Mouse (Mus musculus) kidney, embryonic 14.5 days (tissue): Measurements from ENCODE around the gene Ugcg. TPM values are rescaled to one million over a fixed set of nuclear protein-coding genes. Genes with fewer than 3 reads are reported as not detected.

Experiments used
- ATAC-seq: fragments of 200-750 bp; cut with Nextera tagmentation; 2 replicates; pipeline ENCODE4 v1.8.0; 2017; ENCODE audit warnings: moderate number of reproducible peaks, mild to moderate bottlenecking, moderate TSS enrichment, moderate library complexity; ENCODE audit not compliant: low FRiP score, low TSS enrichment
- H3K27ac ChIP-seq: fragments of 300-500 bp; sonication (generic); 2 replicates; pipeline ENCODE4 v1.5.1; 2014; ENCODE audit warnings: low read depth, mild to moderate bottlenecking, low read length, moderate library complexity, mixed read lengths
- H3K27me3 ChIP-seq: fragments of 300-500 bp; sonication (generic); 2 replicates; pipeline ENCODE4 v1.6.1; 2014; ENCODE audit warnings: mild to moderate bottlenecking, low read length; ENCODE audit not compliant: control insufficient read depth, insufficient read depth
- H3K36me3 ChIP-seq: fragments of 300-500 bp; sonication (generic); 2 replicates; pipeline ENCODE4 v1.6.1; 2014; ENCODE audit warnings: low read length, mixed read lengths; ENCODE audit not compliant: control insufficient read depth, insufficient read depth
- H3K4me1 ChIP-seq: fragments of 300-500 bp; sonication (generic); 2 replicates; pipeline ENCODE4 v1.6.1; 2014; ENCODE audit warnings: low read length, mixed read lengths; ENCODE audit not compliant: control insufficient read depth, insufficient read depth
- H3K4me2 ChIP-seq: fragments of 300-500 bp; sonication (generic); replicated peaks from 2 replicates; pipeline ENCODE4 v1.6.1; 2014; ENCODE audit warnings: low read depth, mild to moderate bottlenecking, low read length
- H3K4me3 ChIP-seq: fragments of 300-500 bp; sonication (generic); 2 replicates; pipeline ENCODE4 v1.5.1; 2014; ENCODE audit warnings: mild to moderate bottlenecking, low read length
- H3K9ac ChIP-seq: fragments of 300-500 bp; sonication (generic); 2 replicates; pipeline ENCODE4 v1.6.1; 2014; ENCODE audit warnings: low read depth, mild to moderate bottlenecking, low read length, moderate library complexity
- H3K9me3 ChIP-seq: fragments of 300-500 bp; sonication (generic); 2 replicates; pipeline ENCODE4 v1.6.1; 2016; ENCODE audit warnings: low read length; ENCODE audit not compliant: control insufficient read depth
- WGBS: fragments of 180-500 bp; shearing (Covaris S2); extraction: QIAGEN DNeasy Blood & Tissue Kit; methylation state at CpG from one replicate; pipeline ENCODE4 v1.1.7; 2014; 5-methylcytosine and 5-hydroxymethylcytosine counted together
- polyA plus RNA-seq: library from polyadenylated mRNA; unstranded; fragments of >200 nt; fragmentation: Nextera tagmentation; extraction: Ambion mirVana; gene quantifications from 2 replicates; pipeline ENCODE4 v1.2.1, GENCODE M21; 2014

Gene Ugcg
- polyA plus RNA-seq, 1 experiment from 2014 or later, result 12.7 TPM

DNA sequence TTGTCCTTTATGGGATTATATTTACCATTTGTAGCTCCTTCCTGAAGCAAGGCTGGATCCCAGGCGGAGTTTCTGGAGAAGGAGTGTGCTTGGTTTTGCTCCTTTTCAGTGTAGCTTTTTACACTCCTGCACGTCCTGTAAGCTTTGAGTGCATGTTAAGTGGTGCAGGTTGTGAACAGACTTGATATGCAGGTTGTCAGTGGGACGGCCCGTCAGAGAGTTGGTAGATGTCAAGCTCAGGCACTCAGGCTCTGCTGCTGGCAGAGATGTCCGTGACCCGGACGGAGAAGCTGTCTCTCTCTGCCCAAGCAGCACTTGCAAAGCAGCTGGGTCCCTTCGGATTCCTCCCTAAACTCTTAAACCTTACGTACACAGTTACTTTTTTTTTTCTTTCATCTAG lies 22.1 kb downstream of the Ugcg start:
- Histone ChIP-seq H3K4me1 (no peaks in the 10 kb centered on the region), H3K36me3 (peaks cover 30% of the 10 kb centered on the region; the same call in 1 of the 2 replicates), H3K4me3 (no peak overlapping the region), H3K27me3 (no peaks in the 10 kb centered on the region), H3K27ac (no peak overlapping the region), H3K9ac (no peak overlapping the region), H3K9me3 (no peaks in the 10 kb centered on the region), H3K4me2 (no peak overlapping the region)
- 79% methylated on average over 9 of the region's 9 CpGs for WGBS
- ATAC-seq, result no peak

- Histone ChIP-seq H3K9ac (no peak overlapping the region), H3K4me2 (no peak overlapping the region), H3K27ac (no peak overlapping the region), H3K4me3 (no peak overlapping the region), H3K36me3 (peaks cover 23% of the 10 kb centered on the region; the same call in 1 of the 2 replicates), H3K9me3 (no peaks in the 10 kb centered on the region), H3K4me1 (no peaks in the 10 kb centered on the region), H3K27me3 (no peaks in the 10 kb centered on the region)
- WGBS, result 81% methylated on average over 4 of the region's 4 CpGs
- ATAC-seq, result no peak
Observed at GRCm38 (mm10) chr4:59213833-59214232, 24.8 kb downstream of the Ugcg start.

DNA sequence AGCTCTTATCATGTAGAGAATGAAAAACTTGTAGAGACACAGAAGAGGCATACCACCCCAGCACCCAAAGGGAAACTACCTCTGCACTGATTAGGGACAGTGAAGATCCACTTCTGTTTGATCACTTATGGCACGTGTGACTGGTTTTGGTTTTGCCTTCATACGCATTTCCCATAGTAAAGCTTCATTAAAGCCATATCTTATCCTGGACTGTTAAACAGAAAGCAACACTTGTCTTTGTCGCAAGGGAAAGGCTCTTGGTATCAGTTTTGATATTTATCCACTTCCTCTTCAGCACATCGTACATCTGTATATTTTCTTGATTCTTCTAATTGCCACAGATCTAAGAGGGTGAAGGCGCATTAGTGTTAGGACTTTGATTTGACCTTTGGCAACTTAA lies 25.6 kb downstream of the Ugcg start:
- H3K4me1 ChIP-seq, result no peaks in the 10 kb centered on the region
- H3K27me3 ChIP-seq, result no peaks in the 10 kb centered on the region
- WGBS, result 94% methylated on average over 5 of the region's 5 CpGs
- no peak overlapping the region for H3K4me3 ChIP-seq
- no peaks in the 10 kb centered on the region for H3K9me3 ChIP-seq
- H3K4me2 ChIP-seq, result no peak overlapping the region
- ATAC-seq, result no peak
- peaks cover 24% of the 10 kb centered on the region; the same call in 1 of the 2 replicates for H3K36me3 ChIP-seq
- no peak overlapping the region for H3K9ac ChIP-seq
- H3K27ac ChIP-seq, result no peak overlapping the region

DNA sequence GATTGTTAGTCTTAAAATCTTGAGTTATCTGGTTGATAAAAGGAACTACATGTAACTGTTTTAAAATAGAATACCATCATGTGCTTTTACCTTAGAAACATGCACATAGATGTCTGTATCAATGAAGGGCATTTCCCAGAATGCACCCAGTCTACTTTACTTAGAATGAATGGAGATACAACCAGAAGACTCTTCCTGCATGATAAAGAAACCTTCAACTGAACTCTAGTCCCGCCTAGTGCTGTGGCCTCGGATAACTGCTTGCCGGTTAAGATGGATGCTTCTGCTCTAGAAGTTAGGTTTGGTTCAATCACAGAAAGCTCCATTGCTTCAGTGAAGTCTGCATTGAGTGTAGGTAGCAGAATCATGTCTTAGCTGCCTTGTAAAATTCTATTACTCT lies 26.5 kb downstream of the Ugcg start:
- H3K27ac ChIP-seq, result no peak overlapping the region
- ATAC-seq, result no peak
- no peak overlapping the region for H3K4me2 ChIP-seq
- H3K27me3 ChIP-seq, result no peaks in the 10 kb centered on the region
- no peaks in the 10 kb centered on the region for H3K9me3 ChIP-seq
- peaks cover 23% of the 10 kb centered on the region; the same call in 1 of the 2 replicates for H3K36me3 ChIP-seq
- H3K4me1 ChIP-seq, result no peaks in the 10 kb centered on the region
- 92% methylated on average over 3 of the region's 3 CpGs for WGBS
- no peak overlapping the region for H3K9ac ChIP-seq
- no peak overlapping the region for H3K4me3 ChIP-seq

DNA sequence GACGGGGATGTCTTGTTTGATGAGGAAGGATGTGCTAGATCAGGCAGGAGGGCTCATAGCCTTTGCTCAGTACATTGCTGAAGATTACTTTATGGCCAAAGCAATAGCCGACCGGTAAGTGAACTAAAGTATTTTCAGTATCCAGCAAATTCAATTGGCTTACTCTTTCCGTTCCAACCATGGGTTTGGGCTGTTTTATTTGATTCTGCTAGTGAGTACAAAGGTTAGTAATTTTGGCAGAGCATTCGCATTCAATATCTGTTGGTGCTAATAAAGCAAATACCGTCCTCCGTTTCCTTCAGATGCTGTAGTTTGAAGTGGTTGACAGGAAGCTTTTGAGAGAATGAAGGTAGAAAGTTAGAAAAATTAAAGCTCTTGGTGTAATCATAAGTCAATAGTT lies 28.0 kb downstream of the Ugcg start:
- no peak for ATAC-seq
- Histone ChIP-seq H3K4me3 (no peak overlapping the region), H3K27me3 (no peaks in the 10 kb centered on the region), H3K9me3 (no peaks in the 10 kb centered on the region), H3K4me1 (no peaks in the 10 kb centered on the region), H3K36me3 (peaks cover 23% of the 10 kb centered on the region; the same call in 1 of the 2 replicates), H3K27ac (no peak overlapping the region), H3K9ac (no peak overlapping the region), H3K4me2 (no peak overlapping the region)
- WGBS, result 91% methylated on average over 7 of the region's 7 CpGs

GRCm38 (mm10) chr4:59218154-59218553 lies 29.1 kb downstream of the Ugcg start:
- Histone ChIP-seq H3K4me3 (no peak overlapping the region), H3K36me3 (peaks cover 20% of the 10 kb centered on the region; the same call in 1 of the 2 replicates), H3K27ac (no peak overlapping the region), H3K4me2 (no peak overlapping the region), H3K9ac (no peak overlapping the region), H3K4me1 (no peaks in the 10 kb centered on the region), H3K9me3 (no peaks in the 10 kb centered on the region), H3K27me3 (no peaks in the 10 kb centered on the region)
- WGBS, result 69% methylated on average over 7 of the region's 7 CpGs
- no peak for ATAC-seq

- no peak for ATAC-seq
- 79% methylated on average over 9 of the region's 9 CpGs for WGBS
- Histone ChIP-seq H3K27ac (no peak overlapping the region), H3K4me1 (no peaks in the 10 kb centered on the region), H3K4me3 (no peak overlapping the region), H3K36me3 (peaks cover 17% of the 10 kb centered on the region; the same call in 1 of the 2 replicates), H3K4me2 (no peak overlapping the region), H3K9ac (no peak overlapping the region), H3K27me3 (no peaks in the 10 kb centered on the region), H3K9me3 (0 out of 2 replicates have a peak, but pooled peaks cover 4% of the 10 kb centered on the region)
Observed at GRCm38 (mm10) chr4:59222226-59222625, 33.2 kb downstream of the Ugcg start.

DNA sequence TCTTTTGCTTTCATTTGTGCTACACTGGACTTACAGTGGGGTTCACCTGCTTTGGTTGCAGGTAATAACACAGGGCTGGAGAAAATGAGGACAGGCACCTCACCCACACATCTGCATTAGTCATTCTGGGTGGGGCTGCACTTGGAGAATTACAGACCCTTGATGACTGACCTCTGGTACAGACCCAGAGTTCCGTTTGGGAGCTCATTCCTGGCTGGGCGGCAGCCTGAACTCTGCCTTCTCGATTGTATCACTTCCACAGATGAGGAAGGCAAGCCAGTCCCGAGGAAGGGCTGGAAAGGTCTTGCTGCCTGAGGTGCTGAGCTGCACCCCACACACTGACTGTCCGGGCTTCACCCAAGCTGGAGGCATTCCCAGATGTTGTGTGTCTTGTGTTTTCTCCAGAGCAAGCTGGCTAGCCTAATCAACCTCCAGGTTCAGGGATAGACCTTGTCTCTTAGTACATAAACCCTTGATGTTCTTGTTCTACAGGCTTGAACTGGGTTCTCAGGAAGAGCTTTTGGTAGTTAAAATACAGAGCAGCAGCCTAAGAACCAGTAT lies 34.1 kb downstream of the Ugcg start:
- no peaks in the 10 kb centered on the region for H3K4me1 ChIP-seq
- H3K4me2 ChIP-seq, result no peak overlapping the region
- no peaks in the 10 kb centered on the region for H3K27me3 ChIP-seq
- H3K36me3 ChIP-seq, result peaks cover 13% of the 10 kb centered on the region; the same call in 1 of the 2 replicates
- WGBS, result 86% methylated on average over 5 of the region's 5 CpGs
- H3K9me3 ChIP-seq, result 0 out of 2 replicates have a peak, but pooled peaks cover 4% of the 10 kb centered on the region
- H3K27ac ChIP-seq, result no peak overlapping the region
- H3K9ac ChIP-seq, result no peak overlapping the region
- no peak for ATAC-seq
- H3K4me3 ChIP-seq, result no peak overlapping the region

DNA sequence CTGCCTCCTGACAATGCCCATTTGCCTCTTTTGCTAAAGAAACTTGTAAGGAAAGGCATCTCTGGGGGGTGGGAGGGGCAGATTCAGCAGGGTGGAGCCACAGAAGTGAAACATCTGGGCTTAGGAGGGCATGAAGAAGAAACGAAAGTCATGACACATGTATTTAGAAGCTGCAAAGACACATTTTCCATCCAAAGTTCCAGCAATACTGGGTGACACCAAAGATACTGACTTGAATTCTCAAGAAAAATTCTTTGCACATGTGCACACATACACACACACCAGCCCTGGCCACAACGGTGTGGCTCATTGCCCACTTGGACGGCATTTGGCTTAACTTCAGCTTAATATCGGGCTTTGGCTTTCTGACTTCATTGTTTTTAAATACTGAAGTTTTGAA lies 35.8 kb downstream of the Ugcg start:
- Histone ChIP-seq H3K4me1 (no peaks in the 10 kb centered on the region), H3K4me2 (no peak overlapping the region), H3K36me3 (peaks cover 7% of the 10 kb centered on the region; the same call in 1 of the 2 replicates), H3K27ac (no peak overlapping the region), H3K4me3 (no peak overlapping the region), H3K27me3 (no peaks in the 10 kb centered on the region), H3K9ac (no peak overlapping the region), H3K9me3 (0 out of 2 replicates have a peak, but pooled peaks cover 4% of the 10 kb centered on the region)
- 92% methylated on average over 4 of the region's 4 CpGs for WGBS
- no peak for ATAC-seq
